Mouse (Mus musculus) large intestine, adult 2 months (tissue): Measurements from ENCODE around the gene Fkbp1a. TPM values are rescaled to one million over a fixed set of nuclear protein-coding genes. Genes with fewer than 3 reads are reported as not detected.

ENCODE experiments used
- DNase-seq: peaks from one replicate; pipeline ENCODE4 v3.0.0-alpha.2; 2012; ENCODE audit warnings: low read depth, low spot score
- WGBS: fragments of 180-500 bp; shearing (Covaris S2); methylation state at CpG from one replicate; pipeline ENCODE4 v1.1.7; 2018; 5-methylcytosine and 5-hydroxymethylcytosine counted together
- polyA plus RNA-seq: library from polyadenylated mRNA; depleted of rRNA; stranded (reverse); fragments of >200 nt; gene quantifications from 2 replicates; pipeline ENCODE4 v1.2.3, GENCODE M21; 2012; rRNA removed

Gene Fkbp1a
- polyA plus RNA-seq, 1 experiment: 98.9 TPM

DNA sequence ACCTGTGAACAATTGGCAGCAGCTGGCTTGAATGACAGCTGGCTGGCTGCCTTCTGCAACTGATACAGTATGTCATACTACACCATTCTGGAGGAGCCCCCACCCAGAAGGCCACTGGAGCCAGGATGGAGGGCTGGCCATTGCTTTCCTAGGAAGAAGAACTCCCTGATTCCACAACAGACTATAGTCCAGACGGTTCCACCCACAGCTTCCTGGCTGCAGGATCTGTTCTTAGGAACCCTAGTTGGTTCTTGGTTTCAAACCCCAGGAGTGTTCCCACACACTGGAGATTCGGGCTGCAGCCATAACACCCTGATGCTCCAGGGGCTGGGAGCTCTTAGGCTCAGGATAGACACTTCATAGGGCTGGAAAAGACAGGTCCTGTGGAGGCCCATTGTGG is 55.8 kb downstream of the Fkbp1a start:
- 81% methylated on average over 2 of the region's 2 CpGs for WGBS

DNA sequence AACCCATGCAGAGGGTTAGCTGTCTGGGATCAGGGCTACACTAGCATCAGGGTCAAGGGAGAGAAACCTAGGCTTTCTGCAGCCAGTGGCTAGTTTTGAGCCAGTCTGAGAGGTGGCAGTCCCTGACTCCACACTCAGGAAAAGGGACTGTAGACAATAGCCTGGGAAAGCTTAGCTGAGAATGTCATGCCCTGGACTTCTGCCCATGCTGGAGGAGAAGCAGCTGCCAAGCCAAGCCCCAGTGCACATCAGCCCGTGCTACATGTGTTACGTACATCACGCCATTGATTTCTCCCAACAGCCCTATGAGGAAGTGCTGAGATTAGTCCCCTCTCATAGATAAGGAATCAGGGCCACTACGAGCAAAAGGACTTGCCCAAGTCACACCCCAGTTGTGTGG is 59.8 kb downstream of the Fkbp1a start:
- WGBS: 27% methylated on average over 4 of the region's 4 CpGs
- DNase-seq: no peak

More for the DNA sequence above, 55.8 kb downstream of the Fkbp1a start:
- no peak for DNase-seq

- DNase-seq: no peak
- WGBS: 31% methylated on average over 4 of the region's 4 CpGs
These were observed 61.3 kb downstream of the Fkbp1a start for GRCm38 (mm10) chr2:151603630-151604029.

- WGBS: 44% methylated on average over 11 of the region's 11 CpGs
These were observed 63.2 kb downstream of the Fkbp1a start for GRCm38 (mm10) chr2:151605437-151605987.

DNA sequence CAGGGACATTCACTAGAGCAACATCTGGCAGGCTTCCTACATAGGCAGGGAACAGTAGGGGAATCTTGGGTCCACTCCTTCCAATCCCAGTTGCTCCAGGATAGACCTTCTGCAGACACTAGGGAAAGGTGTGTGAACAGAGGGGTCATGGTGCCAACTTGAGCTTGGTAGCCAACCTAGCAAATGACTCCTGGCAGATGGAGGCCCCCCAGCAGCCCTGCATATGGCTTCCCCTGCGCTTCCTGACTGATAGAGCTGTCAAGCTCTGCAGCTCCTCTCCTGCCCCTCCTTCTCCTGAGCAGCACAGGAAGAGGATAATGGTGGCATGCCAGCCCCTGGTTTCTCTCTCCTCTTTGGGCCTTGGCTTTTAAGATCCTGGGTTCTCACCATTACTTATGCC is 66.2 kb downstream of the Fkbp1a start:
- WGBS: 78% methylated on average over 1 of the region's 1 CpGs

More at GRCm38 (mm10) chr2:151605437-151605987, 63.2 kb downstream of the Fkbp1a start:
- no peak for DNase-seq

DNA sequence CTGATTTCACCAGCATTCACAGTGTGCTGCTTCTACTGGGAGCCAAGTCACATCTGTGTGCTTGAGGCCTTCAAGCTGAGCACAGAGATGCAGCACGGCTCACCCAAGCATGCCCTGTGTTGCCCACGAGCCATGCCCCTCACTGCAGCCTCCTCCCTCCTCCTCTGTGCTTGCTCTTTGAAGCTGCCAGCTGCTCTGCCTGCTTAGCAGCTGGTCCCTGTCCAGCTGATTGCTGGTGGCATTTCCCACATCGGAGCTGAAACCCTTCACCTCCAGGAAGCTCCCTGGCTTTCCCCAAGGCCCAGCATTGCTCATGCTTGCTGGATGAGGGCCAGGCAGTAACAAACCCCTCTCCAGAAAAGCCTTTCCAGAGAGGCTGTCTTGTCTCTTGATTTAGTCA is 67.7 kb downstream of the Fkbp1a start:
- DNase-seq: no peak
- WGBS: 21% methylated on average over 3 of the region's 3 CpGs

More for the DNA sequence above, 66.2 kb downstream of the Fkbp1a start:
- DNase-seq: no peak

Other genes with a start within 250 kb of the Fkbp1a start
- not detected in 2 replicates for gene 4921509C19Rik, start 66.3 kb upstream of the Fkbp1a start, polyA plus RNA-seq
- 45.3 and 55.3 TPM in 2 replicates for gene Nsfl1c, start 48.3 kb upstream of the Fkbp1a start, polyA plus RNA-seq
- 157 and 170 TPM in 2 replicates for gene Sdcbp2, start 30.1 kb downstream of the Fkbp1a start, polyA plus RNA-seq
- gene Snph, start 90.1 kb downstream of the Fkbp1a start, polyA plus RNA-seq: 12.5 and 14.0 TPM in 2 replicates
- not detected in 2 replicates for gene Rad21l, start 126.0 kb downstream of the Fkbp1a start, polyA plus RNA-seq
- 0.22 and 0.36 TPM in 2 replicates for gene Tmem74b, start 159.5 kb downstream of the Fkbp1a start, polyA plus RNA-seq
- gene Psmf1, start 201.7 kb downstream of the Fkbp1a start, polyA plus RNA-seq: 35.9 and 39.1 TPM in 2 replicates